In genomic region chr15:27751612-27752405, GRCm38 (mm10) we compare ENCODE assay signal across 8 mouse cellular contexts.
DNase-seq lines count a peak whose midpoint lies in the region; ATAC-seq and TF ChIP-seq lines count a peak whose summit lies in the region.

No protein-coding gene starts in this region.

- no peak overlapping the region for H3K4me2 ChIP-seq in heart, embryonic 16.5 days (ENCODE audit: low read depth, low read length)
- H3K4me2 ChIP-seq in kidney, postnatal 0 days (ENCODE audit: low read length) = no peak overlapping the region

- WGBS in heart, embryonic 16.5 days = 72% methylated on average over 12 of the region's 12 CpGs
- 60% methylated on average over 12 of the region's 12 CpGs for WGBS in kidney, postnatal 0 days

- H3K9ac ChIP-seq in heart, embryonic 16.5 days (ENCODE audit: low read length) = no peak overlapping the region
- no peak overlapping the region for H3K9ac ChIP-seq in kidney, postnatal 0 days (ENCODE audit: low read depth, low read length)

- H3K4me3 ChIP-seq in heart, embryonic 16.5 days (ENCODE audit: low read length) = no peak overlapping the region
- no peak overlapping the region for H3K4me3 ChIP-seq in kidney, postnatal 0 days (replicated peaks; ENCODE audit: low read depth, low read length)

- no peaks in the 10 kb centered on the region for H3K27me3 ChIP-seq in heart, embryonic 16.5 days (ENCODE audit: control insufficient read depth, insufficient read depth, low read length)
- H3K27me3 ChIP-seq in kidney, postnatal 0 days (ENCODE audit: insufficient read depth, low read length) = no peaks in the 10 kb centered on the region

- H3K27ac ChIP-seq in heart, embryonic 16.5 days (ENCODE audit: low read length) = no peak overlapping the region
- H3K27ac ChIP-seq in kidney, postnatal 0 days = no peak overlapping the region

- H3K9me3 ChIP-seq in heart, embryonic 16.5 days (replicated peaks; ENCODE audit: control insufficient read depth, low read length) = no peaks in the 10 kb centered on the region
- no peaks in the 10 kb centered on the region for H3K9me3 ChIP-seq in kidney, postnatal 0 days (replicated peaks; ENCODE audit: low read length)

- ATAC-seq in heart, embryonic 16.5 days (replicated peaks; ENCODE audit: extremely low read depth, insufficient read depth, low FRiP score) = peak; percentile 50; the same call in 1 of the 2 replicates
- peak; percentile 80 for ATAC-seq in kidney, postnatal 0 days (replicated peaks; ENCODE audit: low FRiP score, low read depth)
- peak; percentile 78 for ATAC-seq in megakaryocyte progenitor cell, adult 5-6 weeks (replicated peaks; ENCODE audit: poor library complexity)

- H3K36me3 ChIP-seq in heart, embryonic 16.5 days (ENCODE audit: control insufficient read depth, insufficient read depth) = peaks cover 59% of the 10 kb centered on the region
- H3K36me3 ChIP-seq in kidney, postnatal 0 days (ENCODE audit: insufficient read depth, low read length) = peaks cover 68% of the 10 kb centered on the region

- peak; percentile 86 for TF ChIP-seq CTCF in kidney, postnatal 0 days (IDR thresholded peaks at IDR 0.05; ENCODE audit: low read depth)

- peak; percentile 43 for DNase-seq in ES-CJ7 (ENCODE audit: low read depth, low spot score)
- DNase-seq in adrenal gland, adult 18-20 months (ENCODE audit: low spot score in 2 of 2) = peak; percentile 46 to 54
- peak; percentile 35 for DNase-seq in embryo, embryonic 11.5 days (ENCODE audit: low read depth, low spot score)
- peak; percentile 86 for DNase-seq in kidney, postnatal 0 days (ENCODE audit: low spot score)
- peak; percentile 57 for DNase-seq in retina, postnatal 7 days (ENCODE audit: low read depth, low spot score)
- no peak for DNase-seq in urinary bladder, postnatal 4 days (ENCODE audit: low spot score in 2 of 2)

- no peaks in the 10 kb centered on the region for H3K4me1 ChIP-seq in heart, embryonic 16.5 days (ENCODE audit: control insufficient read depth, insufficient read depth, low read length)
- no peaks in the 10 kb centered on the region for H3K4me1 ChIP-seq in kidney, postnatal 0 days (replicated peaks; ENCODE audit: insufficient read depth, low read length)

Comparison
In these comparisons a context has a peak if more than half of its experiments do, and no peak if none do; other contexts are left out.
1. DNase-seq: peak in ES-CJ7 (single experiment), adrenal gland, adult 18-20 months (2 of 2), embryo, embryonic 11.5 days (single experiment), kidney, postnatal 0 days (single experiment) and retina, postnatal 7 days (single experiment); none in urinary bladder, postnatal 4 days (0 of 2).
2. Peak in every context shown above with its lines, with median percentiles within 50 percentile points of each other: ATAC-seq.